Mouse (Mus musculus) neural tube, embryonic 14.5 days (tissue): ENCODE results near the gene Lfng. TPM values are rescaled to one million over a fixed set of nuclear protein-coding genes. Genes with fewer than 3 reads are reported as not detected.

Experiments
- ATAC-seq: fragments of 200-750 bp; cut with Nextera tagmentation; 2 replicates; pipeline ENCODE4 v1.8.0; 2017; ENCODE audit warnings: low read depth, mild to moderate bottlenecking, moderate TSS enrichment, moderate library complexity
- H3K27ac ChIP-seq: fragments of 300-500 bp; sonication (generic); 2 replicates; pipeline ENCODE4 v1.5.1; 2014; ENCODE audit warnings: low read depth, mild to moderate bottlenecking, control low read depth, low read length, moderate library complexity, mixed read lengths
- H3K27me3 ChIP-seq: fragments of 300-500 bp; sonication (generic); 2 replicates; pipeline ENCODE4 v1.6.1; 2014; ENCODE audit warnings: low read length; ENCODE audit not compliant: control insufficient read depth, insufficient read depth
- H3K36me3 ChIP-seq: fragments of 300-500 bp; sonication (generic); 2 replicates; pipeline ENCODE4 v1.6.1; 2014; ENCODE audit warnings: low read length, mixed read lengths; ENCODE audit not compliant: control insufficient read depth, insufficient read depth
- H3K4me1 ChIP-seq: fragments of 300-500 bp; sonication (generic); 2 replicates; pipeline ENCODE4 v1.6.1; 2014; ENCODE audit warnings: low read length; ENCODE audit not compliant: control insufficient read depth, insufficient read depth
- H3K4me2 ChIP-seq: fragments of 300-500 bp; sonication (generic); 2 replicates; pipeline ENCODE4 v1.6.1; 2014; ENCODE audit warnings: mild to moderate bottlenecking, low read depth, low read length, control low read depth
- H3K4me3 ChIP-seq: fragments of 300-500 bp; sonication (generic); 2 replicates; pipeline ENCODE4 v1.5.1; 2014; ENCODE audit warnings: low read depth, low read length, control low read depth, mixed read lengths
- H3K9ac ChIP-seq: fragments of 300-500 bp; sonication (generic); replicated peaks from 2 replicates; pipeline ENCODE4 v1.6.1; 2014; ENCODE audit warnings: low read depth, mild to moderate bottlenecking, control low read depth, low read length, mixed read lengths
- H3K9me3 ChIP-seq: fragments of 300-500 bp; sonication (generic); 2 replicates; pipeline ENCODE4 v1.6.1; 2016; ENCODE audit warnings: low read length; ENCODE audit not compliant: control insufficient read depth
- whole genome bisulfite sequencing: fragments of 180-500 bp; shearing (Covaris S2); extraction: QIAGEN DNeasy Blood & Tissue Kit; methylation state at CpG from one replicate; pipeline ENCODE4 v1.1.7; 2014; 5-methylcytosine and 5-hydroxymethylcytosine counted together
- polyA plus RNA-seq: library from polyadenylated mRNA; unstranded; fragments of >200 nt; fragmentation: Nextera tagmentation; extraction: Ambion mirVana; gene quantifications from 2 replicates; pipeline ENCODE4 v1.2.1, GENCODE M21; 2014

The Lfng gene
- polyA plus RNA-seq, 1 experiment from 2014 or later, result 18.2 TPM

GRCm38 (mm10) chr5:140639312-140639711, 32.2 kb downstream of the Lfng start:
- Histone ChIP-seq H3K9ac (no peak overlapping the region), H3K4me3 (no peak overlapping the region), H3K4me2 (no peak overlapping the region), H3K36me3 (peaks cover 36% of the 10 kb centered on the region), H3K27me3 (no peaks in the 10 kb centered on the region), H3K27ac (no peak overlapping the region), H3K4me1 (peaks cover 37% of the 10 kb centered on the region), H3K9me3 (no peaks in the 10 kb centered on the region)
- WGBS, result 80% methylated on average over 4 of the region's 4 CpGs
- ATAC-seq, result no peak

GRCm38 (mm10) chr5:140639871-140640270, 32.8 kb downstream of the Lfng start:
- no peaks in the 10 kb centered on the region for H3K9me3 ChIP-seq
- peaks cover 41% of the 10 kb centered on the region for H3K4me1 ChIP-seq
- H3K27me3 ChIP-seq, result no peaks in the 10 kb centered on the region
- H3K9ac ChIP-seq, result no peak overlapping the region
- no peak overlapping the region for H3K27ac ChIP-seq
- H3K4me3 ChIP-seq, result no peak overlapping the region
- H3K4me2 ChIP-seq, result no peak overlapping the region
- no peak for ATAC-seq
- H3K36me3 ChIP-seq, result peaks cover 30% of the 10 kb centered on the region
- 78% methylated on average over 14 of the region's 14 CpGs for WGBS

GRCm38 (mm10) chr5:140640812-140641211, 33.7 kb downstream of the Lfng start:
- H3K27ac ChIP-seq, result no peak overlapping the region

GRCm38 (mm10) chr5:140641254-140641928, 34.3 kb downstream of the Lfng start:
- Histone ChIP-seq H3K9ac (no peak overlapping the region), H3K4me3 (no peak overlapping the region), H3K4me2 (no peak overlapping the region), H3K9me3 (no peaks in the 10 kb centered on the region), H3K4me1 (peaks cover 56% of the 10 kb centered on the region), H3K27ac (no peak overlapping the region), H3K36me3 (peaks cover 17% of the 10 kb centered on the region), H3K27me3 (no peaks in the 10 kb centered on the region)
- no peak for ATAC-seq
- 67% methylated on average over 10 of the region's 10 CpGs for WGBS

More at GRCm38 (mm10) chr5:140640812-140641211, 33.7 kb downstream of the Lfng start:
- Histone ChIP-seq H3K9ac (no peak overlapping the region), H3K27me3 (no peaks in the 10 kb centered on the region), H3K36me3 (peaks cover 21% of the 10 kb centered on the region), H3K4me2 (no peak overlapping the region), H3K4me1 (peaks cover 51% of the 10 kb centered on the region), H3K4me3 (no peak overlapping the region), H3K9me3 (no peaks in the 10 kb centered on the region)
- no peak for ATAC-seq
- 53% methylated on average over 2 of the region's 2 CpGs for WGBS

- H3K9ac ChIP-seq, result no peak overlapping the region
- H3K4me1 ChIP-seq, result peaks cover 60% of the 10 kb centered on the region
- H3K27me3 ChIP-seq, result no peaks in the 10 kb centered on the region
- peaks cover 17% of the 10 kb centered on the region for H3K36me3 ChIP-seq
- no peaks in the 10 kb centered on the region for H3K9me3 ChIP-seq
- WGBS, result 87% methylated on average over 3 of the region's 3 CpGs
- ATAC-seq, result no peak
- no peak overlapping the region for H3K4me3 ChIP-seq
- no peak overlapping the region for H3K4me2 ChIP-seq
- 0 out of 2 replicates have a peak overlapping the region, but pooled peaks have one; percentile 23 for H3K27ac ChIP-seq
Observed at GRCm38 (mm10) chr5:140642076-140642475, 35.0 kb downstream of the Lfng start.

GRCm38 (mm10) chr5:140644263-140644662, 37.1 kb downstream of the Lfng start:
- H3K9me3 ChIP-seq, result no peaks in the 10 kb centered on the region
- ATAC-seq, result no peak
- WGBS, result 90% methylated on average over 6 of the region's 6 CpGs
- peaks cover 58% of the 10 kb centered on the region for H3K4me1 ChIP-seq
- no peak overlapping the region for H3K4me2 ChIP-seq
- no peaks in the 10 kb centered on the region for H3K27me3 ChIP-seq
- no peak overlapping the region for H3K4me3 ChIP-seq
- peaks cover 9% of the 10 kb centered on the region for H3K36me3 ChIP-seq
- no peak overlapping the region for H3K9ac ChIP-seq
- no peak overlapping the region for H3K27ac ChIP-seq

GRCm38 (mm10) chr5:140644702-140645201, 37.6 kb downstream of the Lfng start:
- Histone ChIP-seq H3K9me3 (no peaks in the 10 kb centered on the region), H3K4me1 (peaks cover 63% of the 10 kb centered on the region), H3K4me2 (peak overlapping the region; percentile 88; the same call in 1 of the 2 replicates), H3K4me3 (no peak overlapping the region; the same call in 1 of the 2 replicates), H3K27me3 (no peaks in the 10 kb centered on the region), H3K36me3 (peaks cover 5% of the 10 kb centered on the region), H3K9ac (no peak overlapping the region), H3K27ac (no peak overlapping the region)
- 70% methylated on average over 15 of the region's 15 CpGs for WGBS
- no peak for ATAC-seq

GRCm38 (mm10) chr5:140645454-140645853, 38.3 kb downstream of the Lfng start:
- Histone ChIP-seq H3K27me3 (no peaks in the 10 kb centered on the region), H3K4me1 (peaks cover 63% of the 10 kb centered on the region), H3K9ac (0 out of 2 replicates have a peak overlapping the region, but pooled peaks have one; percentile 28), H3K27ac (no peak overlapping the region), H3K4me3 (no peak overlapping the region), H3K9me3 (no peaks in the 10 kb centered on the region), H3K36me3 (no peaks in the 10 kb centered on the region), H3K4me2 (peak overlapping the region; percentile 88)
- ATAC-seq, result no peak
- 74% methylated on average over 4 of the region's 4 CpGs for WGBS

GRCm38 (mm10) chr5:140646171-140646570, 39.1 kb downstream of the Lfng start:
- peak overlapping the region; percentile 96 for H3K4me3 ChIP-seq
- H3K4me1 ChIP-seq, result peaks cover 56% of the 10 kb centered on the region
- no peak overlapping the region for H3K27ac ChIP-seq
- H3K27me3 ChIP-seq, result no peaks in the 10 kb centered on the region
- no peaks in the 10 kb centered on the region for H3K36me3 ChIP-seq
- peak overlapping the region; percentile 88 for H3K4me2 ChIP-seq
- peak overlapping the region; percentile 100; the same call in 1 of the 2 replicates for H3K9ac ChIP-seq
- ATAC-seq, result no peak
- no peaks in the 10 kb centered on the region for H3K9me3 ChIP-seq
- 74% methylated on average over 6 of the region's 6 CpGs for WGBS
